Mouse (Mus musculus): ENCODE data around the gene Sbno2. TPM values are rescaled to one million over a fixed set of nuclear protein-coding genes. Genes with fewer than 3 reads are reported as not detected.
"Not testable (repeated sequence)": the region's sequence is repeated elsewhere in the genome, so short reads cannot be mapped to it uniquely, and the experiment has no call there.

The Sbno2 gene
- polyA plus RNA-seq, 1 experiment from 2014 or later = 16.8 TPM

DNA sequence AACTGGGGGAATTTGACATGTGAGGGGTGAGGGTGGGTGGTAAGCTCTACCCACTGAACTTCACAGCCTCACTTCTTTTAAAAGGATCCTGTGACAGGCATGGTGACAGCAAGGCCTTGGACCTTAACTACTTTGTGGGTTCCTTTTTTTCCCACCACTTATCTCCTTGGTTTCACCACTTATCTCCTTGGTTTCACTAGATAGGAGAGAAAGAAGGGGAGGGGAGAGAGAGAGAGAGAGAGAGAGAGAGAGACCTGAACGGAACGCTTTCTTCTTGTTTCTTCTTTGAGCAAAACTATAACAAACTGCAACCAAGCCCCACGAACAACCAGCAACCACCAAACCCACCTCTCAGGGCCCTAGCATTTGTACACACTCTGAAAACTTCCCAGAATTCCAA, 56.5 kb downstream of the Sbno2 start:
- H3K9me3 ChIP-seq = no peaks in the 10 kb centered on the region
- H3K4me3 ChIP-seq = no peak overlapping the region
- H3K4me1 ChIP-seq = 0 out of 2 replicates have a peak, but pooled peaks cover 10% of the 10 kb centered on the region
- no peak overlapping the region for H3K27ac ChIP-seq
- ATAC-seq (replicated peaks) = no peak
- WGBS = 60% methylated on average over 3 of the region's 3 CpGs
- no peak overlapping the region for H3K4me2 ChIP-seq
- H3K36me3 ChIP-seq (replicated peaks) = no peaks in the 10 kb centered on the region
- no peaks in the 10 kb centered on the region for H3K27me3 ChIP-seq (replicated peaks)
- H3K9ac ChIP-seq = no peak overlapping the region

DNA sequence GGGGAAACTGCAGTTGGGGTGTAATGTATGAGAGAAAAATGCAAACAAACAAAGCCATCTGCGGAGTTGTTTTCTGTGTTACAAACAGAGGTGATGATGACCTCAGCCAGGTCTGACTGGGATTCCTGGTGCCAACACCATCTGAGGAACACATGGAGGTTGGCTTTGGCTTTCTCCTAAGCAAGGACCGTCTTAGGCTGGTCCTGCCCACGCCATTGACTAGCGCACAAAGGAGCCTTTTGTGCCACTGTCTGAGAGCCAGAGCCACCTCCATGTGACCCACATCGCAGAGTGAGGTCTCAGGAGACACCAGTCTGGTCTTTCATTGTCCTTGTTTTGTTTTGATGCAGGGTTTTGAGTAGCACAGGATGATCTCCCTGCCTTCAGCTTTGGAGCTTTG, 57.0 kb downstream of the Sbno2 start:
- Histone ChIP-seq H3K4me2 (no peak overlapping the region), H3K9ac (no peak overlapping the region), H3K27ac (no peak overlapping the region), H3K4me1 (0 out of 2 replicates have a peak, but pooled peaks cover 10% of the 10 kb centered on the region), H3K9me3 (no peaks in the 10 kb centered on the region), H3K4me3 (no peak overlapping the region), H3K27me3 (replicated peaks) (no peaks in the 10 kb centered on the region), H3K36me3 (replicated peaks) (no peaks in the 10 kb centered on the region)
- 12% methylated on average over 5 of the region's 5 CpGs for WGBS
- no peak for ATAC-seq (replicated peaks)

DNA sequence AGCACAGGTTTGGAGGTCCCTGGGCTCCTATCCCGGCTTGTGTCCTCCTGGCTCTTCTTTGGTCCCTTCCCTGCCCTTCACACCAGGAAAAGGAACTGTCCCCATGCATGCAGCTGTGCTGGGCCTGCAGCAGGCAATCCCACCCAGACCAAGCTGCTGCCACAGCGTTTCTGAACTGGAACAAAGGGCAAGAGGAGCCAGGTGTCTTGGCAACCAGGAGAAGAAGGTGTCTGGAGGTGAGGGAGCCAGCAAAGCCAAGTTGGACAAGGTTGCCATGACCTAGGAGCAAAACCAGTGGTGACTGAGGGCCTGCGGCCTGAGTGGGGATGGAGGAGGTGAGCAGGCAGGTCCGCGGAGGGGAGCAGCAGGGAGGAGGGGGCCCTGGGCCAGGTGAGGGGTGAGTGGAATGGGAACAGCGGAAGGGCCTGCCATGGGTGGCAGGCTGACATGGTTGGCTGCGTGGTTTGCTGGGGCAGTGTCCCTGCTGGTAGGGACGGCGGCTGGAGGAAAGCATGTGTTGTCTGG, 58.3 kb downstream of the Sbno2 start, which contains the start of gene Gpx4:
TSS of gene Gpx4 (plus strand) at position 126 of the 525 bp plus-strand sequence.
- WGBS = 42% methylated on average over 9 of the region's 9 CpGs
- H3K4me2 ChIP-seq = no peak within 1 kb of the TSS
- H3K9me3 ChIP-seq = no peaks in the 10 kb centered on the region
- ATAC-seq (replicated peaks) = no peak
- no peaks in the 10 kb centered on the region for H3K36me3 ChIP-seq (replicated peaks)
- no peak within 1 kb of the TSS for H3K9ac ChIP-seq
- no peak within 1 kb of the TSS for H3K4me3 ChIP-seq
- no peaks in the 10 kb centered on the region for H3K27me3 ChIP-seq (replicated peaks)
- H3K27ac ChIP-seq = no peak within 1 kb of the TSS
- H3K4me1 ChIP-seq = 0 out of 2 replicates have a peak, but pooled peaks cover 6% of the 10 kb centered on the region

DNA sequence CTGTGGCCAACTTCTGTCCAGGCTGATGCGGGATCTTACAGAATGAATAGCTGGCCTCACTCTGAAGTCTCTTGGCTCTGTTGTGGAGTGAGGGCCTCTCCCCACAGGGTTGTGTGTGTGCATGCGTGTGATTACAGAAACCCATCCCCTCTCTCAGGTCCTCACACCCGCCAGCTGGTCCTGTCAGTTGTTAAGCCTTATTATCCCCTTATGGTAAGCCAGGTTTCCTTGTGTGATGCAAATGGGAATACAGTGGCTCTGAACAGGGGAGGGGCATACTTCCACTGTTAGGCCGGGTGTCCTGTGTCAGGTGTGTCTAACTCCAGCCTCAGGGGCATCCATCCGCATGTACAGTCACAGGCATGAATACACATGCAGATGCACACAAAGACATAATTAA, 59.6 kb downstream of the Sbno2 start:
- 63% methylated on average over 5 of the region's 5 CpGs for WGBS
- H3K27ac ChIP-seq = no peak overlapping the region
- ATAC-seq (replicated peaks) = no peak
- no peaks in the 10 kb centered on the region for H3K27me3 ChIP-seq (replicated peaks)
- H3K4me1 ChIP-seq = 0 out of 2 replicates have a peak, but pooled peaks cover 6% of the 10 kb centered on the region
- no peak overlapping the region for H3K4me3 ChIP-seq
- no peaks in the 10 kb centered on the region for H3K36me3 ChIP-seq (replicated peaks)
- no peak overlapping the region for H3K4me2 ChIP-seq
- no peaks in the 10 kb centered on the region for H3K9me3 ChIP-seq
- H3K9ac ChIP-seq = no peak overlapping the region

DNA sequence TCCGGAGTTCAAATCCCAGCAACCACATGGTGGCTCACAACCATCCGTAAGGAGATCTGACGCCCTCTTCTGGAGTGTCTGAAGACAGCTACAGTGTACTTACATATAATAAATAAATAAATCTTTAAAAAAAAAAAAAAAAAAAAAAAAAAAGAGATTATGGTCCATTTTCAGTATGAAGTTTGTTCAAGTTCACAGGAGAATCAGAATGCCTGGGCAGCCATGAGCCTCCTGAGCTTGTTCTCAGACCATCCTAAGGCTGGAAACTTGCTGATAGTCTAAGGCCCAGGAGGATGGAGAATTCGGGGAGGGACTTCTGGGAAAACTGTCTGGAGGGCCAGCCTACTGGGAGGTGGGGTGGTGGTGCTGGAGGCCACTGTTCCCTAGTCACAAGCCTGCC, 60.0 kb downstream of the Sbno2 start:
- not testable (repeated sequence) for H3K4me2 ChIP-seq; ATAC-seq (replicated peaks); H3K4me3 ChIP-seq; H3K9me3 ChIP-seq; H3K27ac ChIP-seq; H3K4me1 ChIP-seq; H3K27me3 ChIP-seq (replicated peaks); H3K36me3 ChIP-seq (replicated peaks); H3K9ac ChIP-seq
- 78% methylated on average over 4 of the region's 4 CpGs for WGBS

DNA sequence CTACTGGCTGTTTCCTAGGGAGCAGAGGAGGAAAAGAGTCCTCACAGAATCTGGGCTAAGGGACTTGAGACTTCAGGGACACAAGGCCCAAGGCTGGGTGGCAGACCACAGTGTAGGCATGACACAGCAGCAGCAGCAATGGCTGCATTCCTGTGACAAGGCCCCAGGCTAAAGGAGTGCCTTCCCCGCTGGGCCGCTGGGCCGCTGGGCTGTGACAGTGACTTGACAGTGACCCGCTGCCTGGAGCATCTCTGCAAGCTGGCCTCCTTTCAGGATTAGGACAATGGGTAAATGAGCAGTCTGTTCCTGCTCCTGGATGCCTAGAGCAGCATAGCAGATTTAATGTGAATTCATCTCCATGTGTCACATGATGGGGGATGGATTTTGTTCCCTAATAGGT, 61.3 kb downstream of the Sbno2 start:
- H3K27me3 ChIP-seq (replicated peaks) = no peaks in the 10 kb centered on the region
- H3K9ac ChIP-seq = no peak overlapping the region
- peak overlapping the region; percentile 28; the same call in 1 of the 2 replicates for H3K27ac ChIP-seq
- H3K4me1 ChIP-seq = peaks cover 10% of the 10 kb centered on the region; the same call in 1 of the 2 replicates
- no peaks in the 10 kb centered on the region for H3K36me3 ChIP-seq (replicated peaks)
- WGBS = 12% methylated on average over 4 of the region's 4 CpGs
- no peak for ATAC-seq (replicated peaks)
- H3K4me2 ChIP-seq = no peak overlapping the region
- no peak overlapping the region for H3K4me3 ChIP-seq
- H3K9me3 ChIP-seq = no peaks in the 10 kb centered on the region

DNA sequence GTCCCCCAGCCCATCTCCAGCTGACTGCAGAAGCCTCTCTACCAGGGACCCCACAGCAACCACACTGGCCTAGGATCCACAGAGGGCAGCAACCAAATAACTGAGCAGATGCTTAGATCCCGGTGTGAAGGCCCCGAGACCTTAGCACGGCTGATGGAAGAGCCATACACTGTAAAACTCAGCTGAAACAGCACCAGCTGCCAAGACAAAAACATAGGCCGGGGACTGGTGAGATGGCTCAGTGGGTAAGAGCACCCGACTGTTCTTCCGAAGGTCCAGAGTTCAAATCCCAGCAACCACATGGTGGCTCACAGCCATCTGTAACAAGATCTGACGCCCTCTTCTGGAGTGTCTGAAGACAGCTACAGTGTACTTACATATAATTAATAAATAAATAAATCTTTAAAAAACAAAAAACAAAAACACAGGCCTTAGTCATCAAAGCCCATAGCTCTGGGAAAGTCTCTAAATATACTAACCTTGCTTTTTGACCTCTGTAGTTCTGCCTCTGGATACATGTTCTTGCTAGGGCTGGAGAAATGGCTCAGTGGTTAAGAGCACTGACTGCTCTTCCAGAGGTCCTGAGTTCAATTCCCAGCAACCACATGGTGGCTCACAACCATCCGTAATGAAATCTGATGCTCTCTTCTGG, 63.8 kb downstream of the Sbno2 start:
- H3K9ac ChIP-seq; H3K4me3 ChIP-seq; H3K9me3 ChIP-seq; ATAC-seq (replicated peaks); H3K27me3 ChIP-seq (replicated peaks); H3K27ac ChIP-seq; H3K4me2 ChIP-seq: not testable (repeated sequence)
- 89% methylated on average over 8 of the region's 8 CpGs for WGBS
- Histone ChIP-seq H3K4me1 (peaks cover 17% of the 10 kb centered on the region), H3K36me3 (replicated peaks) (peaks cover 10% of the 10 kb centered on the region)

DNA sequence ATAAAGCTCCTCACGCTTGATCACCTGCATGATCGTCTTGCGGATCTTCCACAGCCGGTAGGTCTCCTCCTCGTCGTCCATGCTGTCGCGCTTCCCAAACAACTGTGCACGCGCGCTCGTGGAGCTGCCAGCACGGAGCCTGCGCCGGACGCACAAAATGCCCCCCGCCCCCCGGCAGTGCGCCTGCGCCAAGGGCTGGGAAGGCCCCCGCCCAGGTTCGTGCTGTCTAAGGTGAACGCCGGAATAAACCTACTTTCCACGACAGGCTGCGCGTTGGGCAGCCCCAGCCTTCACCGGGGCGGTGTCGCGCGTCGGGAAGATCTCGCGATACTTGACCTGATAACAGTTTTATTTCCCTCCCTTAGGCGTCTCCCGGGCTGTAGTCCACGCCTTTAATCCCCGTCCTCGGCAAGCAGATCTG, 65.8 kb downstream of the Sbno2 start, which contains the start of gene Polr2e:
TSS of gene Polr2e (minus strand) at position 237 of the 421 bp plus-strand sequence.
- peak within 1 kb of the TSS; percentile 63 for H3K4me3 ChIP-seq
- peak; percentile 97 for ATAC-seq (replicated peaks)
- H3K27ac ChIP-seq = peak within 1 kb of the TSS; percentile 73
- H3K9ac ChIP-seq = peak within 1 kb of the TSS; percentile 62
- under 1% methylated on average over 40 of the region's 40 CpGs for WGBS
- H3K4me2 ChIP-seq = peak within 1 kb of the TSS; percentile 59
- peaks cover 17% of the 10 kb centered on the region for H3K4me1 ChIP-seq
- no peaks in the 10 kb centered on the region for H3K9me3 ChIP-seq
- peaks cover 26% of the 10 kb centered on the region for H3K36me3 ChIP-seq (replicated peaks)
- no peaks in the 10 kb centered on the region for H3K27me3 ChIP-seq (replicated peaks)

DNA sequence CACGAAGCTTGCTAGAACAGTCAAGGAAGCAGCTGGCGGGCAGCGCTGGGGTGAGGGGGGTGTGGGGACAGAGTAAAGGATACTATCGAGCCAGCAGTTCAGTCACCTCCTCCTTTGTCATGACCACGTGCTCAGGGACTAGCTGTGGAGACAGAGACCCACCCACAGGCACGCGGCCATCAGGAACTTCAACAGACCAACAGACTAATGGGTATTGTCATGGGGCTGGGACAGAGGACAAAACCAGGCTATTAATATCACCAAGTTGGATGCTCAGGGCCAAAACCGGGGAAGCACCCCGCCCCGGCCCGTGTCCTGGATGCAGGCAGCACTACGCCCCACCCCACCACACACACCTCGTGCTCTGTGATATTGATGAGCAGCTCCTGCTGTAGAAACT, 68.5 kb downstream of the Sbno2 start:
- no peaks in the 10 kb centered on the region for H3K9me3 ChIP-seq

DNA sequence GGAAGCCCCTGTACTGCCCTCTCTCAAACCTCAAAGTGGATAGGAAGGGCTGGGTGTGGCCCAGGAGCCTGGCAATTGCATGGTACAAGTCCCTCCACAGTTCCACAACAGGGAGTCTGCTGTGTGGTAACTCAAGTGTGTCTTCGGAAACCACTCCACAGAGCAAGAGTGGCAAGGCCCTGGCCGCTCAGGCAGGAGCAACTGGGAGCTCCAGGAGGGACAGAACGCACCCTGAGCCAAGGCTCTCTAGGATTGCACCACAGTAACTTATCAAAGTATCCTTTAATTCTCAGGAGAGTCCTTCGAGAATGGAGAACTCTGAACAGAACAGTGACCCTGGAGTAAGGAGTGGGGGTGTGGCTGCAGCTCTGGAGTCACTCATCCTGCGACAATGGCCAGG, 69.7 kb downstream of the Sbno2 start:
- Histone ChIP-seq H3K27ac (no peak overlapping the region), H3K4me3 (no peak overlapping the region), H3K9ac (no peak overlapping the region)

More for the DNA sequence above, 68.5 kb downstream of the Sbno2 start:
- WGBS = 93% methylated on average over 13 of the region's 13 CpGs
- no peak overlapping the region for H3K4me2 ChIP-seq
- no peak overlapping the region for H3K27ac ChIP-seq
- ATAC-seq (replicated peaks) = no peak
- no peak overlapping the region for H3K4me3 ChIP-seq
- peaks cover 28% of the 10 kb centered on the region for H3K36me3 ChIP-seq (replicated peaks)
- H3K9ac ChIP-seq = no peak overlapping the region
- H3K4me1 ChIP-seq = peaks cover 20% of the 10 kb centered on the region
- no peaks in the 10 kb centered on the region for H3K27me3 ChIP-seq (replicated peaks)

DNA sequence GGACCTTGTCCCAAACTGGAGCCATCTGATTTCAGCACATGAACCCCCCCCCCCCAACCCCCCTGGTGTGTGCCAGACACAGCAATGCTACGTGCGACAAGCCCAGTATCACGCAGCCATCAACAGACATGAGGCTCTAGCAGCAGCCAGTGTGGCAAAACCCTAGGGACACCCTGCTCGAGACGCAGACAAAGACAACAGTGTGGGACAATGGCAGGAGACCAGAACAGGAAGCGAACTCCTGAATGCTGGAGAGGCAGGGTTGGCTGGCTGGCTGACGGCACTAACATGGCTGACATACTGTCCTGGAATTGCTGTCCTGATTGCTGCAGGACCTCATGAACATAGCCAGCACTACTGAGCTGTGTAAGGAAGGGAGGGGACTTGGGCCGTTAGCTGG, 70.2 kb downstream of the Sbno2 start:
- Histone ChIP-seq H3K4me3 (no peak overlapping the region), H3K27me3 (replicated peaks) (no peaks in the 10 kb centered on the region), H3K4me1 (peaks cover 20% of the 10 kb centered on the region), H3K27ac (no peak overlapping the region), H3K9me3 (no peaks in the 10 kb centered on the region), H3K9ac (no peak overlapping the region), H3K4me2 (no peak overlapping the region), H3K36me3 (replicated peaks) (peaks cover 28% of the 10 kb centered on the region)
- 65% methylated on average over 8 of the region's 8 CpGs for WGBS
- ATAC-seq (replicated peaks) = no peak

More for the DNA sequence above, 69.7 kb downstream of the Sbno2 start:
- peaks cover 20% of the 10 kb centered on the region for H3K4me1 ChIP-seq
- H3K27me3 ChIP-seq (replicated peaks) = no peaks in the 10 kb centered on the region
- WGBS = 92% methylated on average over 5 of the region's 5 CpGs
- ATAC-seq (replicated peaks) = no peak
- H3K9me3 ChIP-seq = no peaks in the 10 kb centered on the region
- no peak overlapping the region for H3K4me2 ChIP-seq
- peaks cover 28% of the 10 kb centered on the region for H3K36me3 ChIP-seq (replicated peaks)

DNA sequence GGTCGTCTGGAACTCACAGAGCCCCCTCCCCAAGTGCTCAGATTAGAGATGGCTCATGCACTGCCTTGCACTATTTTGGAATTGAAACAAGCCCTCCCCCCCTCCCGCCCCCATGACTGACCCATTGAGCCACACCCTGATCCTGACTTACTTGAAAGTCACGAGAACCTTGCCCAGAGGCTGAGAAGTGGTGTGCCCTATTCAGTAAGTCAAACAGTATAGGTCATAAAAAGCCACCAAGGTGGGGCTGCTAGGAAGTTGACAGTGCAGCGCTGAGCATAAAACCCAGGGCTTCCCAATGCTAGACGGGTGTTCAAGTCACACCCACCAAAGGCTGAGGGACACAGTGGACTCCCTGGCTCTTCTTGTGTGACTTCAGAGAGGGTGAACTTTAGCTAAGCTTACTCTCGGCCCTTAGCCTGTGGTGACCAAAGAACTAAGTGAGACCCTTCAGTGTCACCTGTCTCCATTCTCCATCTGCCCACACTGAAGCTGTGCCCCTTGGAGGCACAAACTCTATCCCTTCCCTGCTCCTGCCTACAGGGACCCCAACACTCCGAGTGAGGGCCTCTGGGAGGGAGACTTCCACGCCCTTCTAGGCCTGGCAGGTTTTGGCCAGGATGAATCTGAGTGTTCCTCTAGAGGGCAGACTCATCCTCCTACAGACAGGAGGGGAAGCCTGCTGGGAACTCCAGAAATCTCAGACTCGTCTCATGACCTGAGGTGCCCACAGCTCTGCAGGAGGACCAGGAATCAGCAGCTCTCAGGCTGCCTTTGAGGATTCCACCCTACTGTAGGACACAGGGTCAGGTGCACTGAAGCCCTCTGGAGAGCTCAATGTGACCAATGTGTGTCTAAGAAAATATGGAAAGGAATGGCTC, 71.6 kb downstream of the Sbno2 start:
- ATAC-seq (replicated peaks) = no peak
- Histone ChIP-seq H3K9me3 (no peaks in the 10 kb centered on the region), H3K27ac (no peak overlapping the region), H3K36me3 (replicated peaks) (peaks cover 28% of the 10 kb centered on the region), H3K4me3 (no peak overlapping the region), H3K9ac (no peak overlapping the region), H3K4me2 (no peak overlapping the region), H3K27me3 (replicated peaks) (no peaks in the 10 kb centered on the region), H3K4me1 (peaks cover 13% of the 10 kb centered on the region)
- WGBS = 47% methylated on average over 9 of the region's 9 CpGs

Data from midbrain, embryonic 15.5 days (tissue).